8 mouse cellular contexts compared by ENCODE assay signal in genomic region chr3:127625296-127625695, GRCm38 (mm10). TPM values are rescaled to one million over a fixed set of nuclear protein-coding genes. Genes with fewer than 3 reads are reported as not detected.
DNase-seq lines count a peak whose midpoint lies in the region; ATAC-seq and TF ChIP-seq lines count a peak whose summit lies in the region.

No protein-coding gene starts in this region.

- H3K4me1 ChIP-seq in intestine, embryonic 14.5 days (replicated peaks; ENCODE audit: control insufficient read depth, insufficient read depth, low read length): peaks cover 3% of the 10 kb centered on the region; the same call in 1 of the 2 replicates
- peaks cover 27% of the 10 kb centered on the region; the same call in 1 of the 2 replicates for H3K4me1 ChIP-seq in midbrain, embryonic 15.5 days
- 0 out of 2 replicates have a peak, but pooled peaks cover 6% of the 10 kb centered on the region for H3K4me1 ChIP-seq in stomach, embryonic 14.5 days (ENCODE audit: control insufficient read depth, insufficient read depth, low read length)

- H3K27ac ChIP-seq in gastrocnemius, adult 2 months: no peak overlapping the region
- H3K27ac ChIP-seq in intestine, embryonic 14.5 days (ENCODE audit: low read depth): no peak overlapping the region
- H3K27ac ChIP-seq in midbrain, embryonic 15.5 days: no peak overlapping the region
- H3K27ac ChIP-seq in stomach, embryonic 14.5 days (ENCODE audit: low read length): no peak overlapping the region

- under 1% methylated on average over 36 of the region's 36 CpGs for WGBS in intestine, embryonic 14.5 days
- WGBS in midbrain, embryonic 15.5 days: under 1% methylated on average over 36 of the region's 36 CpGs
- under 1% methylated on average over 36 of the region's 36 CpGs for whole genome bisulfite sequencing in stomach, embryonic 14.5 days

- peaks cover 63% of the 10 kb centered on the region for H3K27me3 ChIP-seq in intestine, embryonic 14.5 days (replicated peaks; ENCODE audit: control insufficient read depth, insufficient read depth, low read length)
- H3K27me3 ChIP-seq in midbrain, embryonic 15.5 days (replicated peaks): peaks cover 60% of the 10 kb centered on the region
- peaks cover 31% of the 10 kb centered on the region for H3K27me3 ChIP-seq in stomach, embryonic 14.5 days (ENCODE audit: control insufficient read depth, insufficient read depth, low read length)

- intact Hi-C loops in gastrocnemius, adult 2 months (cut with DNase I): loop anchor here (2.0 kb wide), 2 partner anchors 134 to 324 kb away; no protein-coding TSS in a partner anchor

- peak; percentile 48 to 53 for DNase-seq in left cerebral cortex, adult 18-20 months (ENCODE audit: low spot score in 2 of 2)
- DNase-seq in left cerebral cortex, adult 11 months (ENCODE audit: low spot score): no peak
- peak; percentile 77 to 81 for DNase-seq in cerebellum, postnatal 14 days
- peak; percentile 72 for DNase-seq in gastrocnemius, adult 2 months
- peak; percentile 94 for DNase-seq in intestine, embryonic 14.5 days (ENCODE audit: low spot score)
- peak; percentile 70 for DNase-seq in liver

- no peaks in the 10 kb centered on the region for H3K36me3 ChIP-seq in intestine, embryonic 14.5 days (ENCODE audit: control insufficient read depth, insufficient read depth, low read length)
- no peaks in the 10 kb centered on the region for H3K36me3 ChIP-seq in midbrain, embryonic 15.5 days (replicated peaks)
- H3K36me3 ChIP-seq in stomach, embryonic 14.5 days (ENCODE audit: control insufficient read depth, insufficient read depth, low read length): no peaks in the 10 kb centered on the region

- TF ChIP-seq CTCF in gastrocnemius, adult 2 months (IDR thresholded peaks at IDR 0.05): peak; percentile 92

- peak overlapping the region; percentile 63 for H3K4me2 ChIP-seq in intestine, embryonic 14.5 days (ENCODE audit: low read length)
- peak overlapping the region; percentile 61 for H3K4me2 ChIP-seq in midbrain, embryonic 15.5 days
- H3K4me2 ChIP-seq in stomach, embryonic 14.5 days (replicated peaks; ENCODE audit: low read depth, low read length): peak overlapping the region; percentile 63

- H3K4me3 ChIP-seq in gastrocnemius, adult 2 months: peak overlapping the region; percentile 57
- peak overlapping the region; percentile 33 for H3K4me3 ChIP-seq in intestine, embryonic 14.5 days (ENCODE audit: low read depth, low read length)
- H3K4me3 ChIP-seq in midbrain, embryonic 15.5 days: peak overlapping the region; percentile 39
- H3K4me3 ChIP-seq in stomach, embryonic 14.5 days (ENCODE audit: low read depth, low read length): peak overlapping the region; percentile 27

- no peak overlapping the region for H3K9ac ChIP-seq in intestine, embryonic 14.5 days (ENCODE audit: low read length)
- H3K9ac ChIP-seq in midbrain, embryonic 15.5 days: no peak overlapping the region; the same call in 1 of the 2 replicates
- no peak overlapping the region for H3K9ac ChIP-seq in stomach, embryonic 14.5 days (replicated peaks; ENCODE audit: low read depth, low read length)

- no peaks in the 10 kb centered on the region for H3K9me3 ChIP-seq in intestine, embryonic 14.5 days (ENCODE audit: control insufficient read depth, low read length)
- H3K9me3 ChIP-seq in midbrain, embryonic 15.5 days: no peaks in the 10 kb centered on the region
- no peaks in the 10 kb centered on the region for H3K9me3 ChIP-seq in stomach, embryonic 14.5 days (ENCODE audit: control insufficient read depth, low read depth, low read length)

- peak; percentile 67 for ATAC-seq in intestine, embryonic 14.5 days (replicated peaks; ENCODE audit: low FRiP score, low TSS enrichment, low read depth)
- ATAC-seq in midbrain, embryonic 15.5 days (replicated peaks): peak; percentile 86
- ATAC-seq in stomach, embryonic 14.5 days (ENCODE audit: insufficient number of reproducible peaks, insufficient read depth, low FRiP score, low read depth): peak; percentile 59; the same call in 1 of the 2 replicates

RNA-seq across cellular contexts. Expression of gene Neurog2, which starts 7.6 kb away (rescaled TPM):
- total RNA-seq in left cerebral cortex, adult 18-20 months (2021): not detected
- total RNA-seq in gastrocnemius, adult 2 months (2021): not detected
- polyA plus RNA-seq in intestine, embryonic 14.5 days (2014; fragmentation: Nextera tagmentation; extraction: Ambion mirVana): not detected in 2 replicates
- polyA plus RNA-seq in midbrain, embryonic 15.5 days (2015; fragmentation: Nextera tagmentation; extraction: Ambion mirVana): 15.1 and 16.5 TPM in 2 replicates
- polyA plus RNA-seq in stomach, embryonic 14.5 days (2014; fragmentation: Nextera tagmentation; extraction: Ambion mirVana): not detected in 2 replicates

Comparison
In these comparisons a context has a peak if more than half of its experiments do, and no peak if none do; other contexts are left out.
1. RNA of gene Neurog2, which starts 7.6 kb away (polyA plus RNA-seq): 15.1 to 16.5 TPM in midbrain, embryonic 15.5 days; not detected in intestine, embryonic 14.5 days and not detected in stomach, embryonic 14.5 days; every median in the first group is over 10 times any median in the second.
2. Peak in every context shown above with its lines, with median percentiles within 50 percentile points of each other: H3K4me3 ChIP-seq, ATAC-seq and H3K4me2 ChIP-seq.